Mouse (Mus musculus): ENCODE measurements around the gene Tmigd1.
"Not testable (repeated sequence)": the region's sequence is repeated elsewhere in the genome, so short reads cannot be mapped to it uniquely, and the experiment has no call there.

The Tmigd1 gene

GRCm38 (mm10) chr11:76897871-76898270 lies 4.1 kb upstream of the Tmigd1 start:
- DNase-seq (ENCODE audit: extremely low read depth, low read depth, low spot score): no peak

- DNase-seq (ENCODE audit: extremely low read depth, low read depth, low spot score): no peak
Observed at GRCm38 (mm10) chr11:76898751-76899150, 3.2 kb upstream of the Tmigd1 start.

GRCm38 (mm10) chr11:76899758-76900738 lies 1.9 kb upstream of the Tmigd1 start:
- no peak for DNase-seq (ENCODE audit: extremely low read depth, low read depth, low spot score)

- no peak for DNase-seq (ENCODE audit: extremely low read depth, low read depth, low spot score)
Observed at GRCm38 (mm10) chr11:76904340-76904739, 2.4 kb downstream of the Tmigd1 start.

DNA sequence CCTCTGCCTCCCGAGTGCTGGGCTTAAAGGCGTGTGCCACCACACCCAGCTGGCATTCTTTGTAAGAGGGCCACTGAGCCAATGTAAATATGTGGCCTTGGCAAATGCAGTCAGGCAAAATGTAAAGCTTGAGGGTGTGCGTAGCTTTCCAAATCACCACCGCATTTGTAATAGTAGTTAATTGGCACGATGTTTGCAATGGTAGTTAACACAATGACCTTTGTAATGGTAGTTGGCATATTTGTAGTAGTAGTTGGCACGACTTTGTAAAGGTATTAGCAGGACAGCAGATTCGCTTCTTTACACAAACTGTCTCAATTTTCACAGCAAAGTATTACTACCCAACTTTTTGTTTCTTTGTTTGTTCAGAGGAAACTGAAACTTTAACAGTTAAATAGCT lies 6.7 kb downstream of the Tmigd1 start:
- DNase-seq (ENCODE audit: extremely low read depth, low read depth, low spot score): no peak

GRCm38 (mm10) chr11:76911325-76912054 lies 9.5 kb downstream of the Tmigd1 start:
- DNase-seq (ENCODE audit: extremely low read depth, low read depth, low spot score): no peak

DNA sequence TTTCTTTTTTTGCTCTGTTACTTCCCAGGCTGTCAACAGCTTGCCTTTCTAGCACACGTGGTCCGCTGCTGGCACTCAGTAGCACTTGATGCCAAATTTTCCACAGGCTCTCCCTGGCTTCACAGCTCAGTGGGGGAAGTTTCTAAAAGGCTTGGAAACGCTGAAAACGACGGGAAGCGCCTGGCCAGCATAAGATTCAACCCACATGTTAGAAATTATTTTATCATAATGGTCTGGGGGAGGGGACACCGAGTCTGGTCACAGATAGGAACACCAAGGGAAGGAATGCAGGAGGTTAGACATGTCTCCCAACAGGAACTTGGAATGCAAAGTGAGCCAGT lies 10.1 kb downstream of the Tmigd1 start:
- no peak for DNase-seq (ENCODE audit: extremely low read depth, low read depth, low spot score)

DNA sequence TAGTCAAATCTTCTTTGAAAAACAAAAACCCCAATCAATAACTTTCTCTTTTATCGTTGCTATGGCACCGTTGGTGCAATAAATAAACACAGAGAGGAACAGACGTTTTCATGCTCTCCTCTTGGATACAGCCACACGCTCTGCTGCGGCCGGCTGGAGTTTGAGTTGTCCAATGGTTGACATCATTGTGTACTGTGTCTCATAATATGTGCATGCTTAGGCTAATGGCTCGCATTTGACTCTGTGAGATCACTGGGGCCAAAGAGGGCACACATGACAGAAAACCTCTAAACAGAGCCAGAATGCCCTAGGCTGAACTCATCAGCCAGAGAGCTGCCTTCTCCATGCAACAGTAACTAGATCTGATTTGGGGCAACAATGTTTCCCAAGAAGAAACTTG lies 12.4 kb downstream of the Tmigd1 start:
- no peak for DNase-seq (ENCODE audit: extremely low read depth, low read depth, low spot score)

DNA sequence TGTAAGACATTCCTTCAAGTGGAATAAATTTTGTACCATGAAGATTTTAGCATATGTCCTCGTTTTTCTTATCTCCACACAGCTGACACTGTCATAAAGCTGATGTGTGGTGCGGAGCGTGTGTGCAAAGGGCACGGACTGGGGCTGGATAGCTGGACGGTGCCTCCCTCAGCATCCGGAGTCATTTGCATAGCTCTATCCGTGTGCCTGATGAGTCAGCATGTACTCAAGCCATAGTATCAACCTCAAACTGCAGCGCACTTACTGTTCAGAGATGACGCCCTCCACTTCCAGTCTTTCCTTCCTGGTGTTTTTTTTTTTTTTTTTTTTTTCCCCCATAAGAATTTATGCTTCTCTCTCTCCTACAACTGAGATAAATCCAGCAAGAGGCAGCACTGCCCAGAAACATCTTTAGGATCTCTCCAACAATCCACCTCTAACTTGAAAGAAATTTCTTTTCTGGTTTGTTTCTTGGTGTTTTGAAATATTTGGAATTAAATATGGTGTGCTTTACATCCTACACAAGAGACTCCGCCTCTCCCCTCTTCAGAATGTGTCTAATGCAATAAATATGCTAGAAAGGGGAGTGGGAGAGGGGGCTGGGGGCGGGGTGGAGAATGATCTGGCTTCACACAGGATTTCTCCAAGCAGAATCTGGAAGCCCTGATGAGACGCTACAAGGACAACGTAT lies 14.7 kb downstream of the Tmigd1 start:
- DNase-seq (ENCODE audit: extremely low read depth, low read depth, low spot score): no peak

DNA sequence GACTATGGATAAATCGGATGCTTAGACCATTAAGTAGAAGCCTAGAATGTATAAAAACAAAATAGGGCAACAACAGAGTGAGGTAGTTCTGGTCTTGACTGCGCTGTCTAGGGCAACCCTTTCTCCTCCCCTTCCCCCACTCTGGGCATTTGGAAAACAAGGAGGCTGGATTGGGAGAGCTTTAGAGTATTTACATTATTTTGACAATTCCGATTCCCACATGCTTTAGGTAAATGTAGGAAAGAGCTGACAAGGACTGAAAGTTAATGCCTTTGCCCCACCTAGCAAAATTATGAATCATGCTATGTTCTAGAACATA lies 15.2 kb downstream of the Tmigd1 start:
- no peak for DNase-seq (ENCODE audit: extremely low read depth, low read depth, low spot score)

GRCm38 (mm10) chr11:76920607-76921006 lies 18.6 kb downstream of the Tmigd1 start:
- DNase-seq (ENCODE audit: extremely low read depth, low read depth, low spot score): no peak

GRCm38 (mm10) chr11:76924759-76925236 lies 22.8 kb downstream of the Tmigd1 start, which contains the start of gene Blmh:
Gene Blmh, plus strand, starts transcription at chr11:76924809.
- DNase-seq (ENCODE audit: extremely low read depth, low read depth, low spot score): no peak

- DNase-seq (ENCODE audit: extremely low read depth, low read depth, low spot score): not testable (repeated sequence)
Observed at GRCm38 (mm10) chr11:76928586-76928985, 26.6 kb downstream of the Tmigd1 start.

- no peak for DNase-seq (ENCODE audit: extremely low read depth, low read depth, low spot score)
Observed at GRCm38 (mm10) chr11:76933209-76933608, 31.2 kb downstream of the Tmigd1 start.

- no peak for DNase-seq (ENCODE audit: extremely low read depth, low read depth, low spot score)
Observed at GRCm38 (mm10) chr11:76936578-76936977, 34.6 kb downstream of the Tmigd1 start.

GRCm38 (mm10) chr11:76944839-76945238 lies 42.9 kb downstream of the Tmigd1 start:
- DNase-seq (ENCODE audit: extremely low read depth, low read depth, low spot score): no peak

- no peak for DNase-seq (ENCODE audit: extremely low read depth, low read depth, low spot score)
Observed at GRCm38 (mm10) chr11:76945386-76946202, 43.6 kb downstream of the Tmigd1 start.

DNA sequence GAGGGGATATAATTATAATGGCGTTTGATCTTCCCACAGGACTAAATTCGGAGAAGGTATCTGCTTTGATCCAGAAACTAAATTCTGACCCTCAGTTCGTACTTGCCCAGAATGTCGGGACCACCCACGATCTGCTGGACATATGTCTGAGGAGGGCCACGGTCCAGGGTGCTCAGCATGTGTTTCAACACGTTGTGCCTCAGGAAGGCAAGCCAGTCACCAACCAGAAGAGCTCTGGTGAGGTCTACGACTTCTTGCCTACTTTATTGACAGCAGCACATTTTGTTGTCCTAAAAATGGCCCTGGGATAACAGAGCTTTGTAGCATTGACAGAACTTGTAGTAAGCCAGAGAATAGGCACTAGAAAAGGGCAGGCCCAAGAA lies 44.2 kb downstream of the Tmigd1 start:
- no peak for DNase-seq (ENCODE audit: extremely low read depth, low read depth, low spot score)

DNA sequence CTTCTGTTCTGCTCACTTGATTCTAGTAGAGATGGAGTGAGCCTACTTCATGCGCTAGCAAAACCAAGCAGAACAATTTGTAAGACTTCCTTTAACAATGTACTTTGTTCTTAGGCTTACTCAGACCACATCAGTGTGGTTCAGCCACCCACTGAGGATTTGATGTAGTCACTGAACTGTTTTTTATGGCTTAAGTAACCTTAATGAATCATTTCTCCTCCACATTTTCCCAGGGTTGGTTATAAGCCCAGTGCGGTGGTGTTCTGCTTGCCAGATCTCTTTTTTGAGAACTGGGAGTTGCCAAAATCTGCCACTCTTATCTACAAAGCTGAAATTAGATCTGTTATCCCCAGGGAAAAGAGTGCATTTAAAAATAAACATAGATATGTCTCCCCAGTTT lies 51.6 kb downstream of the Tmigd1 start:
- peak; percentile 36 for DNase-seq (ENCODE audit: extremely low read depth, low read depth, low spot score)

GRCm38 (mm10) chr11:76965703-76966102 lies 63.7 kb downstream of the Tmigd1 start:
- DNase-seq (ENCODE audit: extremely low read depth, low read depth, low spot score): no peak

All from fat pad, adult 2 months (tissue).